Mouse (Mus musculus): ENCODE measurements around the gene Olfr1279. TPM values are rescaled to one million over a fixed set of nuclear protein-coding genes. Genes with fewer than 3 reads are reported as not detected.
"Not testable (repeated sequence)": the region's sequence is repeated elsewhere in the genome, so short reads cannot be mapped to it uniquely, and the experiment has no call there.

Gene Olfr1279
- not detected in 2 replicates for polyA plus RNA-seq (2015; fragmentation: Nextera tagmentation; extraction: Ambion mirVana)

DNA sequence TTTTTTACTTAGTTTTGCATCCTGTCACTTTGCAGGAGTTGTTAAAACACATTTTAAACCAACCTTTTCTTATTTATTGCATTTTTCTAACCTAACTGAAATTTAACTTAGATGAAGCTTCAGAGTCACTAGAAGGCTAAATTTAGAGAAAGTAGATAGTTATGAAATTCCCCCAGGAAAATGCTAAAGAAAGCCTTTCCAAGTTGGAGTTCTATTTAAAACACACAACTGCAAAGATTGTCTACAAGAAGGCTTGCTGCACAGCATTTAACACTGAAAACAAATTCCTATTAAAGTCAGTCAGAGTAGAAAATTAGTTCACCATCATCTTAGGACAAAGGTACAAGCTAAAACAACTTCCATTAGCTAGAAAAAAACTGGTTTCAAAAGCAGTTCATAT, at the start of gene Olfr1279:
Gene Olfr1279 (plus strand): TSS at position 262 of the 400 bp plus-strand sequence.
- no peaks in the 10 kb centered on the region for H3K4me1 ChIP-seq
- no peak within 1 kb of the TSS for H3K4me3 ChIP-seq (replicated peaks)
- ATAC-seq (ENCODE audit: insufficient read depth, low FRiP score, low read depth): no peak
- H3K9me3 ChIP-seq: no peaks in the 10 kb centered on the region
- no peak within 1 kb of the TSS for H3K4me2 ChIP-seq
- H3K27me3 ChIP-seq (replicated peaks): no peaks in the 10 kb centered on the region
- no peaks in the 10 kb centered on the region for H3K36me3 ChIP-seq
- H3K27ac ChIP-seq: no peak within 1 kb of the TSS
- H3K9ac ChIP-seq: no peak within 1 kb of the TSS

DNA sequence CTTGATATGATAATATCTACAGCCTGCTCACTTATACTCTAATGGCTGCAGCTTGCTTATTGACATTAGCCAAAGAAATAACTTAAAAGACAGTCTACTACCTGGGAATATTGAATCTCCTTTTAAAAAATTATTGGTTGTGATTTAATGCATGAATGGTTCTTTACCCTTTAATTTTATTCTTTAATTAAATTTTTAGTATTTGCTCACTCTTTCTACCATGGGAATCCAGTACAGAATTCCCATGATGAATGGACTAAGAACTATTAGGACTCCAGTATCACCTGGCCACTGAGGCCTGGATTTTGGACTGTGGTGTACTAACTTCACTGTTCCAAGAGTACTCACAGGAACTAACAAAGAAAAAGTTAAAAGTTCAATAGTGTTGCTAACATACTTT, 46.2 kb upstream of the Olfr1279 start, which contains the start of gene Olfr1276:
Gene Olfr1276 (plus strand): TSS at position 301 of the 400 bp plus-strand sequence.
- Histone ChIP-seq H3K9me3 (no peaks in the 10 kb centered on the region), H3K4me3 (replicated peaks) (no peak within 1 kb of the TSS), H3K27me3 (replicated peaks) (no peaks in the 10 kb centered on the region), H3K4me2 (no peak within 1 kb of the TSS), H3K4me1 (no peaks in the 10 kb centered on the region), H3K36me3 (no peaks in the 10 kb centered on the region), H3K27ac (no peak within 1 kb of the TSS), H3K9ac (no peak within 1 kb of the TSS)
- no peak for ATAC-seq (ENCODE audit: insufficient read depth, low FRiP score, low read depth)

DNA sequence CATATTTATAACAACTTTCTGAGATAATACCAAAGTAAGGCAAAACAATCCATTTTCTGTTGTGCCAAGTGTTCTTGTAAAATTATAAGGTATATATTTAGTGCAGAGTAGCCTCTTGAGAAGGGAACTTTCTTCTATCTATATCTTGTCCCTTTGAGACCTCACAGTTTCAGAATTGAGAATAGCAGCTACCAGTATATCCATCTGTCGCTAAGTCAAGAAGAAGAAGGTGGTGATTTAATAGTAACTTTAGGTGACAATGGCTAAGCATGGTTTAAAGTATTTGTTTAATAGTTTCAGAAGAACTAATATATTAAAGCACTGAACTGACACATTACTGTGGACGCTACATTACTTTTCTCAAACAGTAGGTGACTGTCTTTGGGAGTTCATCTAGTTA, 26.4 kb upstream of the Olfr1279 start, which contains the start of gene Olfr1277:
Gene Olfr1277 (minus strand): TSS at position 101 of the 400 bp plus-strand sequence.
- Histone ChIP-seq H3K27me3 (replicated peaks) (no peaks in the 10 kb centered on the region), H3K9ac (no peak within 1 kb of the TSS), H3K4me2 (no peak within 1 kb of the TSS), H3K36me3 (no peaks in the 10 kb centered on the region), H3K4me1 (no peaks in the 10 kb centered on the region), H3K9me3 (no peaks in the 10 kb centered on the region), H3K27ac (no peak within 1 kb of the TSS), H3K4me3 (replicated peaks) (no peak within 1 kb of the TSS)
- no peak for ATAC-seq (ENCODE audit: insufficient read depth, low FRiP score, low read depth)
- WGBS: 81% methylated on average over 2 of the region's 2 CpGs

DNA sequence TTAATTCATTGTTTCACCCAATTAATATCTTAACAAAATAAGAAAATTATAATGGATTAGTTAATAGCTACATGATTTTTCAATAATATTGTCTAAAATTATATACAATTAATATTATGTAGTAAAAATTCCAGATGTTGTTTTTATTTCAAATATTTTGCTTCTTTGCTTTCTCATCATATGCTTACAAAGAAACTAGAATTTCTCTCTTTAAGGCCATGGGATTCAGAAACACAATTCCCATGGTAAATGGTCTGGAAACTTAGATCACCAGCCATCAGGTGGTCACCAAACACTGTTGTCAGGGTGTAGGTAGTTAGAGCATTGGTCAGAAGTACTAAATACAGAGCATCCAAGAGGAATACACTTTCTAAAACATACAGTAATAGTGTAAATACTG, 10.6 kb upstream of the Olfr1279 start, which contains the start of gene Olfr1278:
Gene Olfr1278 (plus strand): TSS at position 301 of the 400 bp plus-strand sequence.
- no peaks in the 10 kb centered on the region for H3K27me3 ChIP-seq (replicated peaks)
- no peaks in the 10 kb centered on the region for H3K9me3 ChIP-seq
- H3K27ac ChIP-seq: no peak within 1 kb of the TSS
- H3K9ac ChIP-seq: no peak within 1 kb of the TSS
- H3K4me2 ChIP-seq: no peak within 1 kb of the TSS
- no peaks in the 10 kb centered on the region for H3K4me1 ChIP-seq
- H3K4me3 ChIP-seq (replicated peaks): no peak within 1 kb of the TSS
- H3K36me3 ChIP-seq: no peaks in the 10 kb centered on the region
- no peak for ATAC-seq (ENCODE audit: insufficient read depth, low FRiP score, low read depth)

DNA sequence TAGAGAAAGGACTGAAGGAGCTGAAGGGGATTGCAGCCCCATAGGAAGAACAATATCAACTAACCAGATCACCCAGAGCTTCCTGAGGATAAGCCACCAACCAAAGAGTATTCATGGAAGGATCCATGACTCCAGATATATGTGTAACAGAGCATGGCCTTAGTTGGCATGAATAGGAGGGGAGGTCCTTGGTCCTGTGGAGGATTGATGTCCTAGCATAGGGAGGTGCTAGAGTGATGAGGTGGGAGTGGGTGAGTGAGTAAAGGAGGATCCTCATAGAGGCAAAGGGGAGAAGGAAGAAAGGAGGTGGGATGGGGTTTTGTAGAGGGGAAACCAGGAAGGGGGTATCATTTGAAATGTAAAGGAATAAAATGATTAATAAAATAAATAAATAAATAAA, 1.9 kb upstream of the Olfr1279 start:
- Histone ChIP-seq H3K9me3 (no peaks in the 10 kb centered on the region), H3K4me2 (no peak overlapping the region), H3K27me3 (replicated peaks) (no peaks in the 10 kb centered on the region), H3K27ac (no peak overlapping the region), H3K36me3 (no peaks in the 10 kb centered on the region), H3K9ac (no peak overlapping the region), H3K4me3 (replicated peaks) (no peak overlapping the region), H3K4me1 (no peaks in the 10 kb centered on the region)
- no peak for ATAC-seq (ENCODE audit: insufficient read depth, low FRiP score, low read depth)

DNA sequence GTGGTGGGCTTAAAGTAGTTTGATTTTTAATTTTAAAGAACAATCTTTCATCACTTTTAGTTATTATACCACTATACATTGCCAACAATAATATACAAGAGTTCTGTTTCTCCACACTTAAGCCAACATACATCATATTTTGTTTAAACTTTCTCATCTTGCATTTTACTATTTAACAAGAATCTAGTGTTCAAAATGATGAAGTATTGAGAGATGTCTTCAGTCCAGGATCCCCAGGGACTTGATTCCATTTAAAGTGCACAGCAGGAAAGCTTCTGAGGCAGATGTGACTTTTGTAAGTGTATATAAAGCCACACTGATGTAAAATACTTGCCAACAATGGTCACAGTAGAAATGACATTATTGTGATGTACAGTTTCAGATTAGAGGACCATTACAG, 13.3 kb downstream of the Olfr1279 start, which contains the start of gene Olfr1280:
Gene Olfr1280 (plus strand): TSS at position 301 of the 400 bp plus-strand sequence.
- H3K9me3 ChIP-seq: no peaks in the 10 kb centered on the region
- no peak for ATAC-seq (ENCODE audit: insufficient read depth, low FRiP score, low read depth)
- no peak within 1 kb of the TSS for H3K4me3 ChIP-seq (replicated peaks)
- H3K27me3 ChIP-seq (replicated peaks): no peaks in the 10 kb centered on the region
- no peak within 1 kb of the TSS for H3K4me2 ChIP-seq
- no peak within 1 kb of the TSS for H3K9ac ChIP-seq
- H3K36me3 ChIP-seq: no peaks in the 10 kb centered on the region
- no peak within 1 kb of the TSS for H3K27ac ChIP-seq
- no peaks in the 10 kb centered on the region for H3K4me1 ChIP-seq

DNA sequence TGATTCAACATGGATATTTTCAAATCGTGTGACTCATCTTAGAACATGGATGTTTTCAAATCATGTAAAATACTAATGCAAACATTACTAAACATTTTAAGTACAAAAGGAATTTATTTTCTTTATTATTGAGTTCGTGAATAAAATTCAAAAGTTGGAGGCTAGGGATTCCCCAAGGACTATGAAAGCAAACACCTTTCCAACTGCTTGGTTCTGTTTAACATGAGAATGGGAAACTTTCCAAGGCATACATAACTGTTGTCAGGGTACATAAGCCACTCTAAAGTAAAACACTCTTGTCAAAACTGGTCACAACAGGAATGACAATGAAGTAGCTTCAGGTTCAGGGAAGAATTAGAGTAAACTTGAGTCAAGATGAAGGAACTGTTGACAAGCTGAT, 25.8 kb downstream of the Olfr1279 start, which contains the start of gene Olfr1281:
Gene Olfr1281 (plus strand): TSS at position 301 of the 400 bp plus-strand sequence.
- Histone ChIP-seq H3K9me3 (no peaks in the 10 kb centered on the region), H3K36me3 (no peaks in the 10 kb centered on the region), H3K27ac (no peak within 1 kb of the TSS), H3K4me3 (replicated peaks) (no peak within 1 kb of the TSS), H3K9ac (no peak within 1 kb of the TSS), H3K4me2 (no peak within 1 kb of the TSS), H3K27me3 (replicated peaks) (no peaks in the 10 kb centered on the region), H3K4me1 (no peaks in the 10 kb centered on the region)
- ATAC-seq (ENCODE audit: insufficient read depth, low FRiP score, low read depth): no peak
- 68% methylated on average over 2 of the region's 2 CpGs for WGBS

DNA sequence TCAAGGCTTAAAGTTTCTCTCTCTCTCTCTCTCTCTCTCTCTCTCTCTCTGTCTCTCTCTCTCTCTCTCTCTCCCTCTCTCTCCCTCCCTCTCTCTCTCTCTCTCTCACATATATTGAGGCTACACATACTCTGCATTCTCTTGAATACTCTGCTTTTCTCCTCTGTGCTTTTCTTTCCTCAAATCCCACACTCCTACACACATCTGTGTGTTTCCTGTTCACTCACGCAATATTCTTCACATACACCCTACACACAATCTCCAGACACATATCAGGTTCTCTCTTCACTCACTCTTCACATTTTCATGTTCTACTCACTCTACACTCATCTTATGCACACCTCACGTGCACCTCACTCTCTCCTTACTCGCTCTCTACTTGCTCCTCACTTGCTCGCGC, 33.3 kb downstream of the Olfr1279 start:
- H3K27me3 ChIP-seq (replicated peaks); H3K4me2 ChIP-seq; H3K4me1 ChIP-seq; H3K27ac ChIP-seq; H3K9ac ChIP-seq; H3K4me3 ChIP-seq (replicated peaks); ATAC-seq (ENCODE audit: insufficient read depth, low FRiP score, low read depth); H3K36me3 ChIP-seq; H3K9me3 ChIP-seq: not testable (repeated sequence)
- 80% methylated on average over 5 of the region's 5 CpGs for WGBS

DNA sequence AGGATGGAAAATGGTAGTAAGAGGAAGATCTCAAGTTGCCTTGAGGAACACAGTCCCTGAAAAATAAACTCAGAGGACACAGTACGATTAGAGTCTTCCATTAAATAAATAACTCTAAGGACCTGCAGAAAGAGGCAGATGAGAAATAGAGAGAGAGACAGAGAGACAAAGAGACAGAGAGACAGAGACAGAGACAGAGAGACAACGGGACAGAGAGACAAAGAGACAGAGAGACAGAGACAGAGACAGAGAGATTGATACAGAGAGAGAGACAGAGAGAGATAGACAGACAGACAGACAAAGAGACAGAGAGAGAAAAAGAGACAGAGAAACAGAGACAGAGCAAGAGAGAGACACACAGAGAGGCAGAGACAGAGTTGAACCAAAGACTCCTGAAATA, 35.5 kb downstream of the Olfr1279 start, which contains the start of gene Olfr1282:
Gene Olfr1282 (minus strand): TSS at position 101 of the 400 bp plus-strand sequence.
- Histone ChIP-seq H3K4me1 (no peaks in the 10 kb centered on the region), H3K9me3 (no peaks in the 10 kb centered on the region), H3K36me3 (no peaks in the 10 kb centered on the region), H3K4me2 (no peak within 1 kb of the TSS), H3K9ac (no peak within 1 kb of the TSS), H3K4me3 (replicated peaks) (no peak within 1 kb of the TSS), H3K27me3 (replicated peaks) (no peaks in the 10 kb centered on the region), H3K27ac (no peak within 1 kb of the TSS)
- no peak for ATAC-seq (ENCODE audit: insufficient read depth, low FRiP score, low read depth)
- 66% methylated on average over 2 of the region's 2 CpGs for WGBS

Other genes starting within 250 kb of the Olfr1279 start
- not detected in 2 replicates for gene Gm13941, start 194.7 kb upstream of the Olfr1279 start, polyA plus RNA-seq (2015; fragmentation: Nextera tagmentation; extraction: Ambion mirVana)
- not detected in 2 replicates for gene Gm15130, start 147.7 kb upstream of the Olfr1279 start, polyA plus RNA-seq (2015; fragmentation: Nextera tagmentation; extraction: Ambion mirVana)
- not detected in 2 replicates for gene 4930430A15Rik, start 71.0 kb upstream of the Olfr1279 start, polyA plus RNA-seq (2015; fragmentation: Nextera tagmentation; extraction: Ambion mirVana)
- gene Olfr1275, start 65.3 kb upstream of the Olfr1279 start, polyA plus RNA-seq (2015; fragmentation: Nextera tagmentation; extraction: Ambion mirVana): not detected in 2 replicates
- not detected in 2 replicates for gene Olfr1276, start 46.1 kb upstream of the Olfr1279 start, polyA plus RNA-seq (2015; fragmentation: Nextera tagmentation; extraction: Ambion mirVana)
- gene Olfr1277, start 26.5 kb upstream of the Olfr1279 start, polyA plus RNA-seq (2015; fragmentation: Nextera tagmentation; extraction: Ambion mirVana): not detected in 2 replicates
- gene Olfr1278, start 10.5 kb upstream of the Olfr1279 start, polyA plus RNA-seq (2015; fragmentation: Nextera tagmentation; extraction: Ambion mirVana): not detected in 2 replicates
- gene Olfr1280, start 13.4 kb downstream of the Olfr1279 start, polyA plus RNA-seq (2015; fragmentation: Nextera tagmentation; extraction: Ambion mirVana): not detected in 2 replicates
- not detected in 2 replicates for gene Olfr1281, start 25.9 kb downstream of the Olfr1279 start, polyA plus RNA-seq (2015; fragmentation: Nextera tagmentation; extraction: Ambion mirVana)
- gene Olfr1282, start 35.4 kb downstream of the Olfr1279 start, polyA plus RNA-seq (2015; fragmentation: Nextera tagmentation; extraction: Ambion mirVana): not detected in 2 replicates
- not detected in 2 replicates for gene Olfr1283, start 66.2 kb downstream of the Olfr1279 start, polyA plus RNA-seq (2015; fragmentation: Nextera tagmentation; extraction: Ambion mirVana)
- gene Olfr1284, start 74.9 kb downstream of the Olfr1279 start, polyA plus RNA-seq (2015; fragmentation: Nextera tagmentation; extraction: Ambion mirVana): not detected in 2 replicates
- not detected in 2 replicates for gene Olfr1286, start 122.5 kb downstream of the Olfr1279 start, polyA plus RNA-seq (2015; fragmentation: Nextera tagmentation; extraction: Ambion mirVana)
- not detected in 2 replicates for gene Olfr1287, start 148.5 kb downstream of the Olfr1279 start, polyA plus RNA-seq (2015; fragmentation: Nextera tagmentation; extraction: Ambion mirVana)
- not detected in 2 replicates for gene Olfr1288, start 173.5 kb downstream of the Olfr1279 start, polyA plus RNA-seq (2015; fragmentation: Nextera tagmentation; extraction: Ambion mirVana)
- gene Olfr1289, start 180.2 kb downstream of the Olfr1279 start, polyA plus RNA-seq (2015; fragmentation: Nextera tagmentation; extraction: Ambion mirVana): not detected in 2 replicates
- not detected in 2 replicates for gene Olfr1290, start 193.2 kb downstream of the Olfr1279 start, polyA plus RNA-seq (2015; fragmentation: Nextera tagmentation; extraction: Ambion mirVana)
- not detected in 2 replicates for gene Olfr1291-ps1, start 196.5 kb downstream of the Olfr1279 start, polyA plus RNA-seq (2015; fragmentation: Nextera tagmentation; extraction: Ambion mirVana)
- gene Olfr1293-ps, start 224.6 kb downstream of the Olfr1279 start, polyA plus RNA-seq (2015; fragmentation: Nextera tagmentation; extraction: Ambion mirVana): not detected in 2 replicates
- not detected in 2 replicates for gene Olfr1294, start 239.7 kb downstream of the Olfr1279 start, polyA plus RNA-seq (2015; fragmentation: Nextera tagmentation; extraction: Ambion mirVana)